Mouse (Mus musculus) liver, embryonic 11.5 days (tissue): Measurements from ENCODE around the gene S1pr5. TPM values are rescaled to one million over a fixed set of nuclear protein-coding genes. Genes with fewer than 3 reads are reported as not detected.
"Not testable (repeated sequence)": the region's sequence is repeated elsewhere in the genome, so short reads cannot be mapped to it uniquely, and the experiment has no call there.

Experiments
- ATAC-seq: fragments of 200-750 bp; cut with Nextera tagmentation; replicated peaks from 2 replicates; pipeline ENCODE4 v1.8.0; 2017; ENCODE audit warnings: moderate number of reproducible peaks, mild to moderate bottlenecking, moderate TSS enrichment, moderate library complexity; ENCODE audit not compliant: low FRiP score
- DNase-seq: peaks from one replicate; pipeline ENCODE4 v3.0.0-alpha.2; 2017; ENCODE audit warnings: low spot score
- H3K27ac ChIP-seq: fragments of 300-500 bp; sonication (generic); 2 replicates; pipeline ENCODE4 v1.5.1; 2014; ENCODE audit warnings: mild to moderate bottlenecking, low read depth, low read length, control low read depth
- H3K27me3 ChIP-seq: fragments of 300-500 bp; sonication (generic); replicated peaks from 2 replicates; pipeline ENCODE4 v1.6.1; 2014; ENCODE audit warnings: low read length, mixed read lengths; ENCODE audit not compliant: control insufficient read depth, insufficient read depth
- H3K36me3 ChIP-seq: fragments of 300-500 bp; sonication (generic); 2 replicates; pipeline ENCODE4 v1.6.1; 2014; ENCODE audit warnings: mild to moderate bottlenecking, low read length, moderate library complexity, mixed read lengths; ENCODE audit not compliant: control insufficient read depth, insufficient read depth
- H3K4me1 ChIP-seq: fragments of 300-500 bp; sonication (generic); replicated peaks from 2 replicates; pipeline ENCODE4 v1.6.1; 2014; ENCODE audit warnings: low read length, mixed read lengths; ENCODE audit not compliant: control insufficient read depth, insufficient read depth
- H3K4me2 ChIP-seq: fragments of 300-500 bp; sonication (generic); 2 replicates; pipeline ENCODE4 v1.6.1; 2014; ENCODE audit warnings: mild to moderate bottlenecking, control low read depth, moderate library complexity
- H3K4me3 ChIP-seq: fragments of 300-500 bp; sonication (generic); 2 replicates; pipeline ENCODE4 v1.5.1; 2014; ENCODE audit warnings: low read depth, low read length, control low read depth
- H3K9ac ChIP-seq: fragments of 300-500 bp; sonication (generic); 2 replicates; pipeline ENCODE4 v1.6.1; 2014; ENCODE audit warnings: low read depth, low read length, control low read depth
- H3K9me3 ChIP-seq: fragments of 300-500 bp; sonication (generic); 2 replicates; pipeline ENCODE4 v1.6.1; 2016; ENCODE audit warnings: low read length, inconsistent platforms, mixed read lengths; ENCODE audit not compliant: control insufficient read depth
- WGBS: fragments of 180-500 bp; shearing (Covaris S2); extraction: QIAGEN DNeasy Blood & Tissue Kit; methylation state at CpG from one replicate; pipeline ENCODE4 v1.1.7; 2014; 5-methylcytosine and 5-hydroxymethylcytosine counted together
- polyA plus RNA-seq: library from polyadenylated mRNA; unstranded; fragments of >200 nt; fragmentation: Nextera tagmentation; extraction: Ambion mirVana; gene quantifications from 2 replicates; pipeline ENCODE4 v1.2.1, GENCODE M21; 2014

S1pr5 gene
- polyA plus RNA-seq, 1 experiment from 2014 or later, result not detected

DNA sequence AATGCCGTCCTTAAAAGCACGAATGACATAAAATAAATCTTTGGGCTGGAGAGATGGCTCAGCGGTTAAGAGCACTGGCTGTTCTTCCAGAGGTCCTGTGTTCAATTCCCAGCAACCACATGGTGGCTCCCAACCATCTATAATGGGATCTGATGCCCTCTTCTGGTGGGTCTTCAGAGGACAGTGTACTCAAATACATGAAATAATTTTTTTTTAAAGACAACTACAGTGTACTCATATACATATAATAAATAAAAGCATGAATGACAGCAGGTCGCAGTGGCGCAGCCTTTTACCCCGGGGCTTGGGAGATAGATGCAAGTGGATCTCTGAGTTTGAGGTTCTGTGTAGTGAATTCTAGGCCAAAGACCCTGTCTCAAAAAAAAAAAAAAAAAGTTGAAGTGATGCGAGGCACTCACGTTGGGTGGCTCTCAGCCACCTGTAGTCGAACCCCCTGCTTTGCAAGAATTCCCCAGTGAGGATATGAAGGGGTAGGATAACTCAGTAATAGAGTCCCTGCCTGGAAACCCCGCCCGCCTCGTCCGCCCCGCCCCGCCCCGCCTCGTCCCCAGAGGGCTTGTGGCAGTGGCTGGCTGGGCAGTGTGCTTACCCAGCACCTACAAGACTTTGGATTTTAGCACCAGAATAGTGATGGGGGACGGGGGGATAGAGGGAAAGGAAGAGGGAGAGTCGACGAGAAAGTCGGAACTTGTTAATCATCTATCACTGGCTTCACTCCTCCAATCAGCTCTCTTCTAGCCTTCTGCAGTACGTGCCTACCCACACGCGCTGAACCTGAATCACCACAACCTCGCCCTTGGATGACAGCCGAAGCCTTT is 23.4 kb downstream of the S1pr5 start:
- Histone ChIP-seq H3K27ac (peak overlapping the region; percentile 33), H3K4me2 (peak overlapping the region; percentile 72), H3K27me3 (no peaks in the 10 kb centered on the region), H3K9ac (peak overlapping the region; percentile 49), H3K9me3 (no peaks in the 10 kb centered on the region), H3K36me3 (peaks cover 8% of the 10 kb centered on the region), H3K4me3 (peak overlapping the region; percentile 43), H3K4me1 (peaks cover 22% of the 10 kb centered on the region)
- 17% methylated on average over 26 of the region's 26 CpGs for WGBS
- DNase-seq (peak; percentile 81), ATAC-seq (peak; percentile 42)

GRCm38 (mm10) chr9:21223906-21224305 is 24.3 kb downstream of the S1pr5 start:
- 83% methylated on average over 6 of the region's 6 CpGs for WGBS
- no peaks in the 10 kb centered on the region for H3K27me3 ChIP-seq
- no peaks in the 10 kb centered on the region for H3K36me3 ChIP-seq
- no peak overlapping the region for H3K4me3 ChIP-seq
- H3K4me1 ChIP-seq, result peaks cover 22% of the 10 kb centered on the region
- H3K4me2 ChIP-seq, result no peak overlapping the region
- no peaks in the 10 kb centered on the region for H3K9me3 ChIP-seq
- no peak overlapping the region for H3K27ac ChIP-seq
- ATAC-seq (no peak), DNase-seq (no peak)
- H3K9ac ChIP-seq, result no peak overlapping the region

DNA sequence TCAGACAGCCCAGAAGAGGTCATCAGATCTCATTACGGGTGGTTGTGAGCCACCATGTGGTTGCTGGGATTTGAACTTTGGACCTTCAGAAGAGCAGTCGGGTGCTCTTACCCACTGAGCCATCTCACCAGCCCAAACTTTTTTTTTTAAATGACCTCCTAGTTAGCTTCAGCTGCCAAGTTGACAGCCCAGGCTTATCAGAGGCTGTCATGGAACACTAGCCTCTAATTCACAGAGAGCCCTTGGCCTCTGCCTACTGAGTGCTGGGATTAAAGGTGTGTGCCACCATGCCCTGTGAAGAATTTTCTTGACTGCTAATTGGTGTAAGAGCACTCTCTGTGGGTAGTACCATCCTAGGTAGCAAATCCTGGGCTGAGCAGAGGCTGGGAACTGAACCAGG is 24.8 kb downstream of the S1pr5 start:
- not testable (repeated sequence) for ATAC-seq, H3K9ac ChIP-seq, H3K9me3 ChIP-seq, DNase-seq, H3K4me3 ChIP-seq, H3K27ac ChIP-seq, H3K4me2 ChIP-seq, H3K27me3 ChIP-seq, H3K36me3 ChIP-seq
- 96% methylated on average over 1 of the region's 2 CpGs for WGBS
- peaks cover 22% of the 10 kb centered on the region for H3K4me1 ChIP-seq

DNA sequence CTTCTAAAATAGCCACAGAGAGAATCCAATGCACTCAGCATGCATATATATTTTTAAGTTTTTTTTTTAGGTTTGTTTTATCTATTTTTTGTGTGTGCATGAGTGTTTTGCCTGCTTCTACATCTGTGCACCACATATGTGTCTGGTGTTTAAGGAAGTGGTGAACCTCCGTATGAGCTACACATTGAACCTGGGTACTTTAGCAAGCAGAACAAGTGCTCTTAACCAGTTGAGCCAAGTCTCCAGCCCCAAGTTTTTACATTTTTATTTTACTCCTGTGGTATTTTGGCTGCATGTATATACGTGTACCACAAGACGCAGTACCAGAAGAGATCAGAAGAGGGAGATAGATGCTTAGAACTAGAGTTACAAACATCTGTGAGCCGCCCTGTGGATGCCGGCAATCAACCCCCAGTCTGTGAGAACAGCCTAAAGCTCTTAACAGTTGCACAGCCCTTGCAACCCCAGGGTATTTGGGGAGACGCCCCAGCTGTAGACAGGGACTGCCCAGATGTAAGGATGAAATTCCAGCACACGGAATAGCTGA is 26.8 kb downstream of the S1pr5 start:
- DNase-seq (no peak), ATAC-seq (peak; percentile 59)
- H3K27me3 ChIP-seq, result no peaks in the 10 kb centered on the region
- no peaks in the 10 kb centered on the region for H3K9me3 ChIP-seq
- 12% methylated on average over 7 of the region's 7 CpGs for WGBS
- H3K9ac ChIP-seq, result no peak overlapping the region
- peak overlapping the region; percentile 83 for H3K27ac ChIP-seq
- H3K4me1 ChIP-seq, result peaks cover 12% of the 10 kb centered on the region
- H3K4me2 ChIP-seq, result peak overlapping the region; percentile 77
- peak overlapping the region; percentile 45; the same call in 1 of the 2 replicates for H3K4me3 ChIP-seq
- H3K36me3 ChIP-seq, result no peaks in the 10 kb centered on the region

DNA sequence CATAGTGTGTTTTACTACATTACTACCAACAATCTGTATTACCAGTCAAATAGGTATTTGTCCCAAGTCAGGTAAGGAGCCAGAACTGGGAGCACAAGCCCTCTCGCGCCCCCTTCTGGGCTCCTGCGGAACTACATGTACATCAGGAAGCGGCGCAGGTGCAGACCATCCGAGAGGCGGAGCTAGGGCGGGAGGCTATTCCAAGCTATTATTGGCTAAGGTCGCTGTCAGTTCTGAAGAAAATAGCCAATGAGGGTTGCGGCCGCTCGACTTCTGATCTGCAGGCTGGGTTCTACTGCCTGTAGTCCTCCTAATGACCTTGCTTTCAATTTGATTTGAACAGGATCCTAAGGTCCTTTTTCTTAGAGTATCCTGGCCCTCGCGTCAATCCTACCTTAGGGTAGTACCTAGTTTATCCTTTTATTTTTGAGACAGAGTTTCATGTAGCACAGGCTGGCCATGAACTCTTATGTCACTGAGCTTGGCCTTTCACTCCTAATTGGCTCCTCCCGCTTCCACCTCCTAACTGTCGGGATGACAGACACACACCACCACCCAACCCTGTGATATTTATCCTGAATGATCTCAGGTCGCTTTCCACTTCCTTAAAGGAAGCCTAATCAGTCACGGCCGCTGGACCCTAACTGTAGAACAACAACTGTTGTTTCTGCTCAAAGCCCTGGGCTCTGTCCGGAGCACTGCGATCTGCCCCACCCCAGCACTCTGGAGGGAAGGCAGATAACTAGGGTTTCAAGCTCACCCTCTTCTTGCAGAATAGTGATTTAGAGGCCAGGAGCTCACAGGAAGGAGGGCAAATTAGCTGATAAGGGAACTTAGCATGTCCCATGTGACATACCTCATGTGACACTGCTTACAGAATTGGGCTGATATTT is 27.5 kb downstream of the S1pr5 start:
- Histone ChIP-seq H3K4me2 (peak overlapping the region; percentile 77), H3K9ac (peak overlapping the region; percentile 55), H3K27ac (peak overlapping the region; percentile 83), H3K9me3 (no peaks in the 10 kb centered on the region), H3K36me3 (no peaks in the 10 kb centered on the region), H3K4me3 (peak overlapping the region; percentile 45), H3K27me3 (no peaks in the 10 kb centered on the region), H3K4me1 (peaks cover 12% of the 10 kb centered on the region)
- 7% methylated on average over 21 of the region's 21 CpGs for WGBS
- DNase-seq (peak; percentile 89), ATAC-seq (peak; percentile 90)

GRCm38 (mm10) chr9:21219820-21220219 is 28.4 kb downstream of the S1pr5 start:
- Histone ChIP-seq H3K9ac (no peak overlapping the region), H3K4me3 (no peak overlapping the region), H3K36me3 (no peaks in the 10 kb centered on the region), H3K9me3 (no peaks in the 10 kb centered on the region), H3K4me2 (no peak overlapping the region), H3K27ac (no peak overlapping the region), H3K4me1 (peaks cover 12% of the 10 kb centered on the region), H3K27me3 (no peaks in the 10 kb centered on the region)
- WGBS, result 48% methylated on average over 3 of the region's 3 CpGs
- DNase-seq (no peak), ATAC-seq (no peak)

DNA sequence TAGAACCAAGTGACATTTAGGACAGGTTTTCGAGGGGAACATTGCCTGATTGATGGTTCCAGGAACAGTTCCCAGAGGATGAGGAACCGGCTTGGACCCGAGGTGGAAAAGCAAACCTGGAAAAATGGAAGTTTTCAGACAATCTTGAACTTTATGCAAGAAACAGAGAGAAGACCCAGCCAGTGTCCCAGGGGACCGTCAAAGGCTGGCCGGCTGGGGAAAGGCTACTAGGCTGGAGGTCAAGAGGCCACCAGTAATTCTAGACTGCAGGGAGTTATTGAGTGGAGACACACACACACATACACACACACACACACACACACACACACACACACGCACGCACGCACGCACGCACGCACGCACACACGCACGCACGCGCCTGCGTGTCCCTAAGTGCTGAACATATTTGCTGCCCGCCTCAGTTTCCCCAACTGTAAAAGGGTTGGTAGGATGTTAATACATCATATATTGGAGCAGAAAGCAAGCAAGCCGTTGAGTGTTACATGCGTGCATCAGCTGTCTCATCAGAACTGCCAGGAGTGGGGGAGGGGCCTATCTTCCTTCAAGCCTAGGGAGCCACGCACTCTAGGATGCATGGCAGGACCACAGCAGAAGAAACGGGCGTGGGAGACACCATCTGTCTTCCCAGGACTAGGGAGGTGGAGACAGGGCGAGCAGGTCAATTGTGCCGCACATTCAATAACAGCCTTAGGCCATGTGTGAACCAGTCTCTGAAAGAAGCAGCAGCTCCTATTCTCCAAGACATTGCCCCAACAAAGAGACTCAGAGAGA is 32.0 kb downstream of the S1pr5 start:
- H3K4me3 ChIP-seq, result no peak overlapping the region
- no peak for ATAC-seq
- 70% methylated on average over 25 of the region's 25 CpGs for WGBS

DNA sequence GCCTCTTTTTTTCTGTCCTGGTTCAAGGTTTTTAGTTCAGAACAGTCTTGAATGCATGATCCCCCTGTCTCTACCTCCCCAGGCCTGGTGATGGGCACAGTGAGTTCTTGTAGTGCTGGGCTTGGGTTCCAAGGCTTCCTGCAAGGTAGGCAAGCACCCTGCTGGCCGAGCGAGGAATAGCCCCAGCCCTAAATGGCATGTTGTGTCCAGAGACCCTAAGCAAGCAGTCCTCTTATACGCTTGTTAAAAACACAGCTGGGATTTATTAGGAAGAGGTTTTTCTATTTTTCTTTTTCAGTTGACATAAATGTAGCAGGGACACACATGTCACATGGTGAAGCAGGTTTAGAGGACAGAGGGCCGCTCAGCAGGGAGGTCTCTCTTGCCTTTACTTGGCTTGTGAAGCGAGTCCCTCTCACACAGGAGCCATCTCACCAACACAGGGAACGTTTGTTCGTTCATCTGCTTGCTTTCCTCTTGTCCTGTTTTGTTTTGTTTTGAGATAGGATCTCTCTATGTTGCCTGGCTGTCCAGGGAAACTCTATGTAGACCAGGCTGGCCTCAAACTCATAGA is 34.5 kb downstream of the S1pr5 start:
- Histone ChIP-seq H3K36me3 (no peaks in the 10 kb centered on the region), H3K4me1 (no peaks in the 10 kb centered on the region), H3K4me3 (no peak overlapping the region), H3K9ac (no peak overlapping the region), H3K27me3 (no peaks in the 10 kb centered on the region), H3K9me3 (no peaks in the 10 kb centered on the region), H3K4me2 (no peak overlapping the region), H3K27ac (no peak overlapping the region)
- WGBS, result 49% methylated on average over 7 of the region's 7 CpGs
- ATAC-seq (no peak), DNase-seq (no peak)

More for the DNA sequence above, 32.0 kb downstream of the S1pr5 start:
- Histone ChIP-seq H3K27ac (no peak overlapping the region), H3K9me3 (no peaks in the 10 kb centered on the region), H3K36me3 (no peaks in the 10 kb centered on the region), H3K9ac (no peak overlapping the region), H3K4me2 (no peak overlapping the region), H3K27me3 (no peaks in the 10 kb centered on the region), H3K4me1 (peaks cover 4% of the 10 kb centered on the region)
- no peak for DNase-seq
